Mouse (Mus musculus) embryonic facial prominence, embryonic 13.5 days (tissue): Measurements from ENCODE around the gene Tspear. TPM values are rescaled to one million over a fixed set of nuclear protein-coding genes. Genes with fewer than 3 reads are reported as not detected.
"Not testable (repeated sequence)": the region's sequence is repeated elsewhere in the genome, so short reads cannot be mapped to it uniquely, and the experiment has no call there.

Experiments used
- ATAC-seq: fragments of 200-750 bp; cut with Nextera tagmentation; 2 replicates; pipeline ENCODE4 v1.8.0; 2017; ENCODE audit warnings: low read depth; ENCODE audit not compliant: insufficient number of reproducible peaks, insufficient read depth, low FRiP score, low TSS enrichment
- H3K27ac ChIP-seq: fragments of 300-500 bp; sonication (generic); 2 replicates; pipeline ENCODE4 v1.5.1; 2015; ENCODE audit warnings: moderate library complexity, mild to moderate bottlenecking, inconsistent platforms
- H3K27me3 ChIP-seq: fragments of 300-500 bp; sonication (generic); 2 replicates; pipeline ENCODE4 v1.6.1; 2015; ENCODE audit warnings: mild to moderate bottlenecking, inconsistent platforms
- H3K36me3 ChIP-seq: fragments of 300-500 bp; sonication (generic); 2 replicates; pipeline ENCODE4 v1.6.1; 2015; ENCODE audit warnings: mild to moderate bottlenecking, inconsistent platforms
- H3K4me1 ChIP-seq: fragments of 300-500 bp; sonication (generic); 2 replicates; pipeline ENCODE4 v1.6.1; 2015; ENCODE audit warnings: inconsistent platforms
- H3K4me2 ChIP-seq: fragments of 300-500 bp; sonication (generic); 2 replicates; pipeline ENCODE4 v1.6.1; 2015; ENCODE audit warnings: moderate library complexity, mild to moderate bottlenecking, inconsistent platforms
- H3K4me3 ChIP-seq: fragments of 300-500 bp; sonication (generic); 2 replicates; pipeline ENCODE4 v1.5.1; 2015; ENCODE audit warnings: mild to moderate bottlenecking, inconsistent platforms
- H3K9ac ChIP-seq: fragments of 300-500 bp; sonication (generic); 2 replicates; pipeline ENCODE4 v1.6.1; 2015; ENCODE audit warnings: mild to moderate bottlenecking, inconsistent platforms
- H3K9me3 ChIP-seq: fragments of 300-500 bp; sonication (generic); 2 replicates; pipeline ENCODE4 v1.6.1; 2016; ENCODE audit warnings: inconsistent platforms
- WGBS: fragments of 180-500 bp; shearing (Covaris S2); methylation state at CpG from one replicate; pipeline ENCODE4 v1.1.7; 2015; ENCODE audit warnings: mixed read lengths; 5-methylcytosine and 5-hydroxymethylcytosine counted together
- polyA plus RNA-seq: library from polyadenylated mRNA; unstranded; fragments of >200 nt; fragmentation: Nextera tagmentation; extraction: Ambion mirVana; gene quantifications from 2 replicates; pipeline ENCODE4 v1.2.1, GENCODE M21; 2015

The Tspear gene
- polyA plus RNA-seq, 1 experiment from 2014 or later = 2.2 TPM

- H3K27ac ChIP-seq, H3K27me3 ChIP-seq, ATAC-seq, H3K4me1 ChIP-seq, H3K4me3 ChIP-seq, H3K9me3 ChIP-seq, H3K9ac ChIP-seq, H3K4me2 ChIP-seq, H3K36me3 ChIP-seq: not testable (repeated sequence)
- 64% methylated on average over 3 of the region's 3 CpGs for WGBS
Measured at GRCm38 (mm10) chr10:77752312-77752711, 65.9 kb downstream of the Tspear start.

GRCm38 (mm10) chr10:77753448-77753847, 67.1 kb downstream of the Tspear start:
- H3K9ac ChIP-seq = no peak overlapping the region
- H3K4me2 ChIP-seq = no peak overlapping the region
- H3K27ac ChIP-seq = no peak overlapping the region
- H3K36me3 ChIP-seq = no peaks in the 10 kb centered on the region
- no peaks in the 10 kb centered on the region for H3K4me1 ChIP-seq
- no peak overlapping the region for H3K4me3 ChIP-seq
- no peaks in the 10 kb centered on the region for H3K9me3 ChIP-seq
- no peak for ATAC-seq
- H3K27me3 ChIP-seq = no peaks in the 10 kb centered on the region

- H3K27ac ChIP-seq, H3K4me2 ChIP-seq, H3K9me3 ChIP-seq, H3K4me1 ChIP-seq, H3K9ac ChIP-seq, H3K27me3 ChIP-seq, H3K4me3 ChIP-seq, ATAC-seq, H3K36me3 ChIP-seq: not testable (repeated sequence)
- 80% methylated on average over 1 of the region's 1 CpGs for WGBS
Measured at GRCm38 (mm10) chr10:77759582-77759981, 73.2 kb downstream of the Tspear start, which contains the start of gene Gm3233. Gene Gm3233 (minus strand): TSS chr10:77759682.

GRCm38 (mm10) chr10:77769727-77770126, 83.4 kb downstream of the Tspear start:
- Histone ChIP-seq H3K9me3 (no peaks in the 10 kb centered on the region), H3K27ac (no peak overlapping the region), H3K9ac (no peak overlapping the region), H3K4me1 (no peaks in the 10 kb centered on the region), H3K4me3 (no peak overlapping the region), H3K4me2 (no peak overlapping the region), H3K36me3 (no peaks in the 10 kb centered on the region), H3K27me3 (no peaks in the 10 kb centered on the region)
- no peak for ATAC-seq
- WGBS = 65% methylated on average over 1 of the region's 1 CpGs

- not testable (repeated sequence) for ATAC-seq, H3K27me3 ChIP-seq
- 70% methylated on average over 1 of the region's 1 CpGs for WGBS
Measured at GRCm38 (mm10) chr10:77771225-77771624, 84.9 kb downstream of the Tspear start, which contains the start of gene Gm3238. Gene Gm3238 (minus strand): TSS chr10:77771325.

GRCm38 (mm10) chr10:77772142-77772541, 85.8 kb downstream of the Tspear start:
- not testable (repeated sequence) for H3K4me1 ChIP-seq, H3K27ac ChIP-seq, H3K9me3 ChIP-seq, H3K4me3 ChIP-seq, H3K36me3 ChIP-seq, H3K9ac ChIP-seq, H3K4me2 ChIP-seq, H3K27me3 ChIP-seq, ATAC-seq
- WGBS = 87% methylated on average over 3 of the region's 3 CpGs

More at GRCm38 (mm10) chr10:77771225-77771624, 84.9 kb downstream of the Tspear start, which contains the start of gene Gm3238:
- not testable (repeated sequence) for H3K4me3 ChIP-seq, H3K4me1 ChIP-seq, H3K4me2 ChIP-seq, H3K9ac ChIP-seq, H3K36me3 ChIP-seq, H3K27ac ChIP-seq, H3K9me3 ChIP-seq

- not testable (repeated sequence) for H3K4me1 ChIP-seq, H3K9me3 ChIP-seq, H3K9ac ChIP-seq, ATAC-seq, H3K27me3 ChIP-seq, H3K27ac ChIP-seq, H3K4me3 ChIP-seq, H3K36me3 ChIP-seq, H3K4me2 ChIP-seq
- WGBS = 47% methylated on average over 1 of the region's 1 CpGs
Measured at GRCm38 (mm10) chr10:77776844-77777243, 90.5 kb downstream of the Tspear start, which contains the start of gene Gm7138. Gene Gm7138 (minus strand): TSS chr10:77776944.

GRCm38 (mm10) chr10:77782442-77782841, 96.1 kb downstream of the Tspear start, which contains the start of gene Gm3250:
Gene Gm3250 (minus strand): TSS chr10:77782542.
- 60% methylated on average over 1 of the region's 1 CpGs for WGBS
- not testable (repeated sequence) for H3K4me1 ChIP-seq, ATAC-seq

GRCm38 (mm10) chr10:77783396-77783795, 97.0 kb downstream of the Tspear start:
- not testable (repeated sequence) for H3K9me3 ChIP-seq, H3K4me2 ChIP-seq, ATAC-seq, H3K27ac ChIP-seq, H3K4me1 ChIP-seq, H3K36me3 ChIP-seq, H3K4me3 ChIP-seq, H3K27me3 ChIP-seq, H3K9ac ChIP-seq
- 78% methylated on average over 3 of the region's 3 CpGs for WGBS

More at GRCm38 (mm10) chr10:77782442-77782841, 96.1 kb downstream of the Tspear start, which contains the start of gene Gm3250:
- not testable (repeated sequence) for H3K9me3 ChIP-seq, H3K27ac ChIP-seq, H3K9ac ChIP-seq, H3K36me3 ChIP-seq, H3K4me3 ChIP-seq, H3K4me2 ChIP-seq, H3K27me3 ChIP-seq

GRCm38 (mm10) chr10:77787876-77788275, 101.5 kb downstream of the Tspear start, which contains the start of gene Gm7137:
Gene Gm7137 (minus strand): TSS chr10:77788200.
- H3K9ac ChIP-seq, H3K9me3 ChIP-seq, ATAC-seq, H3K4me1 ChIP-seq, H3K4me3 ChIP-seq, H3K36me3 ChIP-seq, H3K27ac ChIP-seq, H3K27me3 ChIP-seq, H3K4me2 ChIP-seq: not testable (repeated sequence)
- WGBS = 50% methylated on average over 1 of the region's 1 CpGs

GRCm38 (mm10) chr10:77788621-77789020, 102.3 kb downstream of the Tspear start:
- 79% methylated on average over 2 of the region's 2 CpGs for WGBS
- no peak for ATAC-seq

GRCm38 (mm10) chr10:77794976-77795375, 108.6 kb downstream of the Tspear start, which contains the start of gene Gm9639:
Gene Gm9639 (minus strand): TSS chr10:77795076.
- H3K4me3 ChIP-seq = no peak within 1 kb of the TSS
- H3K4me1 ChIP-seq = no peaks in the 10 kb centered on the region
- H3K4me2 ChIP-seq = no peak within 1 kb of the TSS
- ATAC-seq = no peak
- no peak within 1 kb of the TSS for H3K9ac ChIP-seq
- H3K9me3 ChIP-seq = no peaks in the 10 kb centered on the region
- no peak within 1 kb of the TSS for H3K27ac ChIP-seq
- H3K36me3 ChIP-seq = no peaks in the 10 kb centered on the region
- H3K27me3 ChIP-seq = no peaks in the 10 kb centered on the region
- WGBS = 45% methylated on average over 2 of the region's 2 CpGs

More at GRCm38 (mm10) chr10:77788621-77789020, 102.3 kb downstream of the Tspear start:
- no peak overlapping the region for H3K27ac ChIP-seq
- H3K36me3 ChIP-seq = no peaks in the 10 kb centered on the region
- no peaks in the 10 kb centered on the region for H3K27me3 ChIP-seq
- no peaks in the 10 kb centered on the region for H3K9me3 ChIP-seq
- no peaks in the 10 kb centered on the region for H3K4me1 ChIP-seq
- H3K4me3 ChIP-seq = no peak overlapping the region
- no peak overlapping the region for H3K4me2 ChIP-seq
- H3K9ac ChIP-seq = no peak overlapping the region
